8 mouse cellular contexts compared by ENCODE assay signal in genomic region chr4:135873526-135874202, GRCm38 (mm10). TPM values are rescaled to one million over a fixed set of nuclear protein-coding genes. Genes with fewer than 3 reads are reported as not detected.
DNase-seq lines count a peak whose midpoint lies in the region; ATAC-seq and TF ChIP-seq lines count a peak whose summit lies in the region.

Pnrc2 (minus strand) TSS chr4:135873850.

- whole genome bisulfite sequencing in bone marrow, adult 2 months = under 1% methylated on average over 59 of the region's 60 CpGs
- under 1% methylated on average over 59 of the region's 60 CpGs for WGBS in embryonic facial prominence, embryonic 15.5 days
- under 1% methylated on average over 59 of the region's 60 CpGs for WGBS in kidney, embryonic 15.5 days

- ATAC-seq in embryonic facial prominence, embryonic 15.5 days (ENCODE audit: insufficient number of reproducible peaks, low FRiP score, low TSS enrichment, low read depth) = peak; percentile 95
- ATAC-seq in kidney, embryonic 15.5 days (replicated peaks; ENCODE audit: low FRiP score) = peak; percentile 95
- ATAC-seq in monocyte, adult 5-6 weeks (replicated peaks; ENCODE audit: insufficient number of reproducible peaks, low FRiP score, low TSS enrichment, poor library complexity, severe bottlenecking) = peak; percentile 55

- peaks cover 6% of the 10 kb centered on the region; the same call in 1 of the 2 replicates for H3K36me3 ChIP-seq in embryonic facial prominence, embryonic 15.5 days
- H3K36me3 ChIP-seq in kidney, embryonic 15.5 days = peaks cover 30% of the 10 kb centered on the region

- DNase-seq in A20 (ENCODE audit: low read depth, low spot score) (peak; percentile 97), liver (peak; percentile 97)
- DNase-seq in heart, adult 9 months (ENCODE audit: low spot score in 2 of 2) = peak; percentile 91 to 95
- DNase-seq in spleen, postnatal 4 days (ENCODE audit: low spot score in 2 of 2) = peak; percentile 89 to 93

- H3K9ac ChIP-seq in embryonic facial prominence, embryonic 15.5 days = peak within 1 kb of the TSS; percentile 88
- H3K9ac ChIP-seq in kidney, embryonic 15.5 days = peak within 1 kb of the TSS; percentile 81

- H3K4me2 ChIP-seq in embryonic facial prominence, embryonic 15.5 days (replicated peaks) = peak within 1 kb of the TSS; percentile 64
- H3K4me2 ChIP-seq in kidney, embryonic 15.5 days = peak within 1 kb of the TSS; percentile 64

- TF ChIP-seq CTCF in bone marrow, adult 2 months (IDR thresholded peaks at IDR 0.05; ENCODE audit: control insufficient read depth, insufficient read depth, low read length) = no peak

- TF ChIP-seq POLR2A in bone marrow, adult 2 months (IDR thresholded peaks at IDR 0.05; ENCODE audit: borderline replicate concordance, control insufficient read depth, low read depth, low read length) = peak; percentile 73

- H3K4me3 ChIP-seq in bone marrow, adult 2 months (replicated peaks; ENCODE audit: control insufficient read depth, low read depth, low read length) = peak within 1 kb of the TSS; percentile 73
- peak within 1 kb of the TSS; percentile 75 for H3K4me3 ChIP-seq in embryonic facial prominence, embryonic 15.5 days (replicated peaks)
- H3K4me3 ChIP-seq in kidney, embryonic 15.5 days (replicated peaks) = peak within 1 kb of the TSS; percentile 76

- H3K4me1 ChIP-seq in bone marrow, adult 2 months (ENCODE audit: control insufficient read depth, insufficient read depth, low read length) = peaks cover 10% of the 10 kb centered on the region
- peaks cover 59% of the 10 kb centered on the region for H3K4me1 ChIP-seq in embryonic facial prominence, embryonic 15.5 days
- H3K4me1 ChIP-seq in kidney, embryonic 15.5 days = peaks cover 50% of the 10 kb centered on the region

- no peaks in the 10 kb centered on the region for H3K9me3 ChIP-seq in embryonic facial prominence, embryonic 15.5 days (replicated peaks)
- H3K9me3 ChIP-seq in kidney, embryonic 15.5 days (replicated peaks) = no peaks in the 10 kb centered on the region

- no peaks in the 10 kb centered on the region for H3K27me3 ChIP-seq in embryonic facial prominence, embryonic 15.5 days
- no peaks in the 10 kb centered on the region for H3K27me3 ChIP-seq in kidney, embryonic 15.5 days

- H3K27ac ChIP-seq in bone marrow, adult 2 months (ENCODE audit: control insufficient read depth, insufficient read depth, low read depth, low read length, poor library complexity) = peak within 1 kb of the TSS; percentile 99
- H3K27ac ChIP-seq in embryonic facial prominence, embryonic 15.5 days (replicated peaks) = peak within 1 kb of the TSS; percentile 100
- H3K27ac ChIP-seq in kidney, embryonic 15.5 days = peak within 1 kb of the TSS; percentile 100

RNA-seq across cellular contexts. Expression of gene Pnrc2, which starts in this region (rescaled TPM):
- 37.3 and 38.3 TPM in 2 replicates for polyA plus RNA-seq in bone marrow, adult 2 months (2011; ENCODE audit: insufficient read depth, insufficient read length, low replicate concordance, missing spikeins)
- polyA plus RNA-seq in embryonic facial prominence, embryonic 15.5 days (2015; fragmentation: Nextera tagmentation; extraction: Ambion mirVana) = 157 and 161 TPM in 2 replicates
- 194 and 213 TPM in 2 replicates for polyA plus RNA-seq in kidney, embryonic 15.5 days (2015; fragmentation: Nextera tagmentation; extraction: Ambion mirVana)
- 342 to 380 TPM (median 364 TPM) in 3 replicates for total RNA-seq in monocyte, adult 5-6 weeks (2017)

Comparison
In these comparisons a context has a peak if more than half of its experiments do, and no peak if none do; other contexts are left out.
1. Peak in every context shown above with its lines: DNase-seq, ATAC-seq, H3K4me3 ChIP-seq and H3K27ac ChIP-seq.